Mouse (Mus musculus) ES-Bruce4 (cell line): ENCODE data around the gene Dcst1. TPM values are rescaled to one million over a fixed set of nuclear protein-coding genes. Genes with fewer than 3 reads are reported as not detected.

Source experiments
- H3K27ac ChIP-seq: 2 replicates; pipeline ENCODE4 v1.5.1; 2012; ENCODE audit warnings: low read length, inconsistent platforms; ENCODE audit not compliant: insufficient read depth
- H3K27me3 ChIP-seq: 2 replicates; pipeline ENCODE4 v1.6.1; 2012; ENCODE audit warnings: mild to moderate bottlenecking, low read length, inconsistent platforms; ENCODE audit not compliant: control insufficient read depth, poor library complexity, insufficient read depth, severe bottlenecking
- H3K36me3 ChIP-seq: 2 replicates; pipeline ENCODE4 v1.6.1; 2012; ENCODE audit warnings: inconsistent platforms, mild to moderate bottlenecking, low read length, moderate library complexity; ENCODE audit not compliant: control insufficient read depth, poor library complexity, insufficient read depth, severe bottlenecking
- H3K4me1 ChIP-seq: one replicate; pipeline ENCODE4 v1.8.1; 2011; ENCODE audit warnings: low read length; ENCODE audit not compliant: control insufficient read depth, insufficient read depth
- H3K4me3 ChIP-seq: 2 replicates; pipeline ENCODE4 v1.5.1; 2011; ENCODE audit warnings: low read depth, mild to moderate bottlenecking, low read length
- H3K9ac ChIP-seq: 2 replicates; pipeline ENCODE4 v1.6.1; 2012; ENCODE audit warnings: low read depth, mild to moderate bottlenecking, inconsistent platforms; ENCODE audit not compliant: poor library complexity, severe bottlenecking
- H3K9me3 ChIP-seq: replicated peaks from 2 replicates; pipeline ENCODE4 v1.6.1; 2012; ENCODE audit warnings: mild to moderate bottlenecking, low read length, inconsistent platforms; ENCODE audit not compliant: control insufficient read depth, poor library complexity, insufficient read depth, severe bottlenecking
- CTCF ChIP-seq: IDR thresholded peaks from one replicate; pipeline ENCODE4 v1.8.1; 2011; ENCODE audit warnings: low read depth, low read length
- EP300 ChIP-seq: IDR thresholded peaks from 2 replicates; pipeline ENCODE4 v1.6.1; 2011; ENCODE audit warnings: low read depth, low read length; ENCODE audit not compliant: insufficient read depth
- POLR2A ChIP-seq: IDR thresholded peaks from one replicate; pipeline ENCODE4 v1.8.1; 2011; ENCODE audit warnings: low read length; ENCODE audit not compliant: insufficient read depth
- polyA plus RNA-seq: library from polyadenylated mRNA; stranded (reverse); fragments of >200 nt; gene quantifications from 2 replicates; pipeline ENCODE4 v1.2.4, GENCODE M21; 2011; ENCODE audit warnings: low read depth; ENCODE audit not compliant: missing spikeins, insufficient read depth, insufficient read length

Dcst1 gene
- polyA plus RNA-seq, 1 experiment = not detected

DNA sequence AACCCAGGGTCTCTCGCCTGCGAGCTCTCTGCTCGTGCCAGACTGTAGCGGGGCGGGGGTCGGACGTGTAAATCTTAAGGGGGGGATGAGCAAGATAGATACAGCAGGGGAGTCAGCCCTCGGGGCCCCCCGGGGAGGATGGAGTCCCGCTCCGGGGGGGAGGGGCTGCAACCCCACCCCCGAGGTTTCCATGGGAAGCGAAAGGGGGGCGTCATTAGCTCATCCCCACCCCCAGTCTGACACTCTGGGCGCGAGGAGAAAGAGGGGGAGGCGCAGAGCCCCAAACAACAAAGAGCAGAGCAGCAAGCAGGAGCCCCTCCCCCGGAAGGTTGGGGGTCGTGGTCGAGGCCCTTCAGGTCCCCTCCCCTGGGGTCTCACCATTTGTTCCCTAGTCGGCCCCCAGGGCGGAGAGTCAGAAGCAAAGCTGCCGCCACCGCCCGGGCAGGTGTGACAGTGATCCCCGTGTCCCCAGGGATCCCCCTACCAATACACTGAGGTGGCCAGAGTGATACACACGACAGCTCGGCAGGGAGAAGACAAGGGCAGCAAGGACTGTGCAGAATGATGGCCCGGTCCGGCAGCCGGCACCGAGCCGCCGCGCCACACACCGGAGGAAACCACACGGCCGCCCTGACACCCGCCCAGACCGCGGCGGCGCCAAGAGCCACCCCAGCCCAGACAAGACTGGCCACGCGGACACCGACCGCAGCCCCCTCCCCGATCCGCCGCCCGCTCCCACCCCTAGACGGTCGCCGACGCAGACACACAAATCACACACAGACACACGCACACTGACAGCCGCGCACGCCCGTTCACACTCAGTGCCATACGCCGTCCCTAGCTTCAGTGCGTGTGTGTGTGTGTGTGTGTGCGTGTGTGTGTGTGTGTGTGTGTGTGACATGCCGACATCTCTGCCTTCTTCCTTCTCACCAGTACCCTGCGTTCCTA, 43.6 kb downstream of the Dcst1 start:
- no peaks in the 10 kb centered on the region for H3K4me1 ChIP-seq
- peak overlapping the region; percentile 62 for H3K4me3 ChIP-seq
- no peak for TF ChIP-seq POLR2A
- TF ChIP-seq EP300 = no peak
- no peak for TF ChIP-seq CTCF
- H3K9ac ChIP-seq = peak overlapping the region; percentile 30
- H3K27ac ChIP-seq = no peak overlapping the region
- peaks cover 17% of the 10 kb centered on the region for H3K27me3 ChIP-seq
- no peaks in the 10 kb centered on the region for H3K36me3 ChIP-seq
- H3K9me3 ChIP-seq = no peaks in the 10 kb centered on the region

DNA sequence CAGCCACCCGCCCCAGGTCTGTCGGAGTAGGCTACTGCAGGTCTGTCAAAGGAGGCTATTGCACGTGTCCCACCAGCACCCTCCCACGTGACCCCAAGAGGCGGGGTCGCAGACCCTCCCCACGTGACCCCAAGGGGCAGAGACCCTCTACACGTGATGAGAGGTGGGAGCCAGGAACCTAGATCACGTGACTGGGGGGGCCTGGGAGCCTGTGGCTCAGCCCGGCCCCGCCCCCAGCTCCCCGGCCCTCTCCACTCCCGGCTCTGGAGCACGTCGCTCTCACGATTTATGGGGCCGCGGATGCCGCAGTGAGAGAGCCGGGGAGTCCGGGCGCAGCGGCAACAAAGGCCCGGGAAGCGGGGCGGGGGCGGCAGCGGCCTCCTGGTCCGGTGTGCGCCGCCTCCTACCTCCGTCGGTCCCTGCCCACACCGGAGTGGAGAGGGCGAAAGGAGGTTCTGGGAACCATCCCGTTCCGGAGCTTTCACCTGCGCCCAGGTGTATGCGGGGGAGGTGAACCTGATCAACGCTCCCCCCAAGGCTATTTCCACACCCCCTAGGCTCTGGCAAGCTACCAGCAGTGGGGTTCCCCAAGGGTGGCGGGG, 44.4 kb downstream of the Dcst1 start:
- TF ChIP-seq POLR2A (no peak), EP300 (no peak), CTCF (no peak)
- Histone ChIP-seq H3K27me3 (peaks cover 17% of the 10 kb centered on the region), H3K36me3 (no peaks in the 10 kb centered on the region), H3K9me3 (no peaks in the 10 kb centered on the region), H3K4me1 (no peaks in the 10 kb centered on the region), H3K4me3 (peak overlapping the region; percentile 62), H3K27ac (no peak overlapping the region), H3K9ac (peak overlapping the region; percentile 30)

DNA sequence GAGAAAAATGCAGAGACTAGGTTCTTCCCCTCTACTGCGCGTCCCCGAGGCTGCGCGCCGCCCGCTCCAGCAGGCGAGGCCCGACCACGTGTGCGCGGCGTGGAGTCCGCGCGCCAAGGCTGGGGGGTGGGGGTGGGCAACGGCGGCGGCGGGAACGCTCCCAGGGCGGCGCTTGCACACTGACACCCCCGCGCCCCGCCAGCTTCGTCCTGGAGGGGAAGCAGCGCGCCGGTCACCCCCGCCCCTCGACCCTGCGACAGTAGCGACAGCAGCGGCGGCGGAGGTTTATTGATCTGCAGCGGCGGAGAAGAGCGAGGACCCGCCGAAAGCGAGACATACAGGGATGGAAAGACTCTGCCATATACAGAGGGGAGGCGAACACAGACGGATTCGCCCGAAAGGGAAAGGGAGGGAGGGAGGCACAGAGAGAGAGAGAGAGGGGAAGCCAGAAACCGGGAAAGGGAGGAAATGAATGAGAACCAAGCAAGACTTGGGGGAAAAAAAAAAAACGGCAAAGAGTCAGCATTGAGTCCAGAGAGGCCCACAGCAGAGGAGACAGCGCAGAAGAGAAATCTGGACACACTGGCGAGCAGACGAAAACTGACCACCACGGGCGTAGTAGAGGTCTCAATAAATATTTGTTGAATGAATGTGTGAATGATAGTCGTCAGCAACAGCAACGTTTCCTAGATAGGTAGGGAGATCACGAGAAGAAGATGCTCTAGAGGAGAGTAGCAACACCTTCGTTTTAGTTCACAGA, 45.3 kb downstream of the Dcst1 start:
- no peaks in the 10 kb centered on the region for H3K36me3 ChIP-seq
- no peak overlapping the region for H3K4me3 ChIP-seq
- TF ChIP-seq CTCF (no peak), POLR2A (no peak), EP300 (no peak)
- H3K4me1 ChIP-seq = no peaks in the 10 kb centered on the region
- H3K9me3 ChIP-seq = no peaks in the 10 kb centered on the region
- H3K27me3 ChIP-seq = peaks cover 17% of the 10 kb centered on the region
- H3K27ac ChIP-seq = no peak overlapping the region
- no peak overlapping the region for H3K9ac ChIP-seq

DNA sequence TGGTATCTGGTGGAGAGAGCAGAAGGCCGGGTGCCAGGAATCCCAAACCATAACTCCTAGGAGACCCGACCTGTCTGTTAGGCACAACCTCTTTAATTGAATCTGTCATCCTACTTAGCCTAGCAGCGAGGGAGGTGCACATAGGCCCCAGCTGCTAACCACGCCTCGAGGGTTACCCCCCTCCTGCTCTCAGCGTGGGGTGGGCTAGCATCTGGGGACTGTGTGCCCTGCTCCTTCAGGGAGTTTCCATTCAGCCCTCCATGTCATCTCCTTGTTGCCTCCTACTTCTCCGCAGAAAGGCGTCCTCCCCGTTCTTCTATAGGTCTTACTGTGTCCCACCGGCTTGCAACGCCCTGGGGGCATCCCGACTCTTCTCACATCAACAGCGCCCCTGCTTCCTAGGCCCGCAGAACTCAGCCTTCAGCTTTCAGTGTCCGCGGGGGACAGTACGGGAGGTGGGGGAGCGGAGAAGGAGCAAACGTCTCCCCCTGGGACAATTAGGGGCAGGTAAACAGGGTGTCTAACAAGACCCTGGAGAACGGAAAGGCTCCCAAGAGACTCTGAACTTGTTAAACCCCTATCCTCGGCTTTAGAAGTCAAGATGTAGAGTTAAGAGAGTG, 46.0 kb downstream of the Dcst1 start:
- H3K27me3 ChIP-seq = peaks cover 17% of the 10 kb centered on the region
- no peaks in the 10 kb centered on the region for H3K36me3 ChIP-seq
- TF ChIP-seq POLR2A = no peak
- TF ChIP-seq CTCF = no peak
- no peak overlapping the region for H3K27ac ChIP-seq
- no peak overlapping the region for H3K4me3 ChIP-seq
- H3K9ac ChIP-seq = no peak overlapping the region
- no peaks in the 10 kb centered on the region for H3K9me3 ChIP-seq
- no peaks in the 10 kb centered on the region for H3K4me1 ChIP-seq

DNA sequence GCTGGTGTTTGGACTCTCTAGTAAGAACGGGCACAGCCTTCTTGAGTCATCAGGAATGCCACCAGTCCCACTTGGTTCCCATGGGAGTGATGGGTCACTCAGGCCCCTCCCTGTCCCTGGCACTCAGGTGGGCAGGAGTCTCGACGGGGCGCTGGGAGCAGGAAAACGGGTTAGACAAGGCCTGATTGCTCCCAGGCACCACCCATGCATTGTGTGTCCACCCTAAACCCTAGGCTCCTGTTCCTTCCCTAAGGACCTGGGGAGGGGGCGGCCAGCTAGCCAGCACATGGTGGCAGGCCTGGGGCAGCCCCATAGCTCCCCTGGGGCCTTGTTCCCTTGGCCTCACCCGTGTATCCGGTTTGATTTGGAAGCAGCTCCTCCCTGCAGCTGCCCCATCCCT, 46.7 kb downstream of the Dcst1 start:
- no peaks in the 10 kb centered on the region for H3K36me3 ChIP-seq
- H3K27me3 ChIP-seq = peaks cover 17% of the 10 kb centered on the region
- no peak overlapping the region for H3K27ac ChIP-seq
- TF ChIP-seq POLR2A (no peak), CTCF (no peak), EP300 (no peak)
- H3K4me3 ChIP-seq = no peak overlapping the region
- H3K9me3 ChIP-seq = no peaks in the 10 kb centered on the region
- H3K9ac ChIP-seq = no peak overlapping the region
- no peaks in the 10 kb centered on the region for H3K4me1 ChIP-seq
